Mouse (Mus musculus): Measurements from ENCODE around the gene Rac2.

- TF ChIP-seq EP300 (IDR thresholded peaks at IDR 0.05; ENCODE audit: insufficient read depth, low read depth, low read length) (no peak), POLR2A (IDR thresholded peaks at IDR 0.05; ENCODE audit: insufficient read depth, low read length) (no peak), CTCF (IDR thresholded peaks at IDR 0.05; ENCODE audit: low read depth, low read length) (no peak)
Observed at GRCm38 (mm10) chr15:78510121-78510576, 62.4 kb downstream of the Rac2 start.
